Mouse (Mus musculus): Measurements from ENCODE around the gene Adprhl2.

The Adprhl2 gene

DNA sequence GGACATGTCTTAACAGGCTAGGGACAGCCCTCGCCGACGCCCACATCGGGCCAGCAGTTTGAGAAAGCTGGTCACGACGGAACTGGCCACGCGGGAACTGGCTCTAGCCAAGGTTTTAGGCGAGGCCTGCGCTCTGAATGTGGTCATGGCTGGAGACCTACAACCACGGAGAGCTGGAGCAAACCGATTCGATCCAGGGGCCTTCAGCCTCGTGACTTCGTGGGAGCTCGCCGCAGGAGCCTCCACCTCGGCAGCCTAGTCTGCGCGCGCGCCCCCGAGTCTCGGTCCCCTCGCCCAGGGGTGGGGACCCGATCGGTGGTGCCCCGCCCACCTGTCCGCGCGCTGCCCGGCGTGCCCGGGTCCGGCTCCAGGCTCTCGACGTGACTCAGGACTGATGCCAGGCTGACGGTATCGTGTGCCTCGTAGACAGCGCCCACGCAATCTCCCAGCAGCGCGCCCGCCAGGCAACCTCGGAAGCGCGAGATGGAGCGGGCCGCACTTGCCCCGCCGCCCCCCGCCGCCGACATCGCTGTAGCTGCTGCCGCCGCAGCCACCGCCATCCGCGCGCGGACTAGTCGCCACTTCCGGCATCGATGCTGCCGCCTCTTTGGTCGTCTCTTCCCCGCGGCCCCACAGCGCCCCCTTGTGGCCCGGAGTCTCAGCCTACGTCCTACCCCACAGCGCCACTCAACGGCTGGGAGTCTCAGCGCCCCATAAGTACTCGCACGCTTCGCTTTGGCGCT is at the start of gene Adprhl2:
Gene Adprhl2 (minus strand): TSS at position 593 of the 743 bp plus-strand sequence.
- DNase-seq (ENCODE audit: low read depth, low spot score), result peak; percentile 93

DNA sequence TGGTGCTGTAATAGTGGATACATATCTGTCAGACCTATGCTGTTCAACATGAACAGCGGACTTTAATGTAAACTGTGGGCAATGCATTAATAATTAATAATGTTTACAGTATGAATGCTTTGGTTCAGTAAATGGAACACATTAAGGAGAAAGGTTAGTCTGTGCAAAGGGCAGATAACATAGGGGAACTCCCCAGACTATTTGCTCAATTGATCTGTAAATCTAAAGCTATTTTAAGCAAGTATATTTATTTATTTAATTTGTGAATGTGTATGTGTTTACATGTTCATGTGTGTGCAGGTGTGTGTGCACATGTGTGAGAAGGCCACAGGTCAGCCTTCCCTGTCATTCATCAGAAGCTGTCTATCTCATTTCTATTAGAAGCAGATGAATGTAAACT is 38.6 kb upstream of the Adprhl2 start:
- no peak for DNase-seq (ENCODE audit: low read depth, low spot score)

DNA sequence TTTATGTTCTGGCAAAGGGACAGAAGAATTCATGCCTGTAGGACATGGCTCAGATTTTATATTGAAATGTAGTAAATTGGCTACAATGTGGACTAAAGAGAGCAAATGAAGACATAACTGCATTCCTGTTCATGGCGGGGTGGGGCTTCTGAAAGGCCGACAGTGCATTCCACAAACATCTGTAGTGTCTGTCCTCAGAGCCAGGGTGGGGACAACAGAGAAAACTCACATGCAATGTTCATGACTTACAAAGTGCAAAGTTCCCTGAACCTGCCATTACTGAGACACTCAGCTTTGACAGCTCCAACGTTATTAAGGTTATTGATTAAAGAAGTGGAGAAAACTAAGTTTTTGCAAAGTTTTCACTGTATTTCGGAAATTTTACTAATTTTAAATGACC is 21.9 kb upstream of the Adprhl2 start:
- no peak for DNase-seq (ENCODE audit: low read depth, low spot score)

DNA sequence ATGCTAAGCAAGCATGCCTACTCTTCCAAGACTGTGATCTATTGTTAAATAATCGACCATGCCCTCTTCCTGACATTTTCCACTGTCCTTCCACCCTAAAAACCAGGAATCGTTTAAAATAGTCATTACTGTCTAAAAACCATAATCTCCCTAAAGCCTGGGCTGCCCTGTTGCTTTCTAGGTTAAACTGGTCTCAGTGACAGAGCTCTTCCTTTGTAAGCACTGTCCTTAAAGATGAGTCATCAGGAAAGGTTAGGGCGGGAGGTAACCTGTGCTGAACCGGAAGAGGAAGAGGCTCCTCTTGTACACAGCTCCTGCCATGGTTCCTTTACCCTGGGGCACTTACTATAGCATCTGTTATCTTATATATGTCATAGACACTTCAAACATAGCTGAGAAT is 18.0 kb upstream of the Adprhl2 start:
- DNase-seq (ENCODE audit: low read depth, low spot score), result peak; percentile 15

DNA sequence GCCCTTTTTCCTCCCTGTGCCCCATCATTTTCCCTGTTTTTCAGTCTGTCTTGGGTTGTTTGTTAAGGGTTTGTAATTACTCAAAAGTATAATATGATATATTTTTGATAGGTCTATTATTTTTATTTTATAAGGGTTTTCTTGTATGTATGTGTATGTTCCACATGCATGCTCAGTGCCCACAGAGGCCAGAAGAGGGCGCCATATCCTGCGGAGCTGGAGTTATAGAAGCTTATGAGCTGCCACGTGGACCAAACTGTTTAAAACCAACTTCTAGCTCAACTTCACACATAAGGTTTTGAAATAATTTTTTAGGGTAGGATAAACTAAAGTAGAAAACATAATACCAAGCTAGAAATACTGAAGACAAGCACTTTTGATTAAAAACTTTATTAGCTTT is 10.9 kb upstream of the Adprhl2 start:
- no peak for DNase-seq (ENCODE audit: low read depth, low spot score)

DNA sequence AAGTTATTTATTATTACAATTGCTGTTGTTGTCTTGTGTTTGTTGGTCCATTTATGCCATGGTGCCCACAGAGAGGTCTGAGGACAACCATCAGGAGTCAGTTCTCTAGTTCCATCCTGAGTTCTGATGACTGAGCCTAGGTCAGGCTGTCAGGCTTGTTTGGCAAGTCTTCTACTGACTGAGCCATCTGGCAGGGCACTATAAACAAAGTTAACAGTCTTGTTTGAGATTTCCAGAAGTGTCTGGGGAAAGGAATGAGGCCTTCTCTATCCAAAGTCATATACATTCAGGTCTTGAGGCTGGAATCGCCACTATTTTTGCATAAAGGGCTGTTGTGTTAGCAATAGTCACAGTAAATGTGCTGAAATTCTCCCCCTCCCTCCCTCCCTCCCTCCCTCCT is 10.2 kb upstream of the Adprhl2 start:
- no peak for DNase-seq (ENCODE audit: low read depth, low spot score)

DNA sequence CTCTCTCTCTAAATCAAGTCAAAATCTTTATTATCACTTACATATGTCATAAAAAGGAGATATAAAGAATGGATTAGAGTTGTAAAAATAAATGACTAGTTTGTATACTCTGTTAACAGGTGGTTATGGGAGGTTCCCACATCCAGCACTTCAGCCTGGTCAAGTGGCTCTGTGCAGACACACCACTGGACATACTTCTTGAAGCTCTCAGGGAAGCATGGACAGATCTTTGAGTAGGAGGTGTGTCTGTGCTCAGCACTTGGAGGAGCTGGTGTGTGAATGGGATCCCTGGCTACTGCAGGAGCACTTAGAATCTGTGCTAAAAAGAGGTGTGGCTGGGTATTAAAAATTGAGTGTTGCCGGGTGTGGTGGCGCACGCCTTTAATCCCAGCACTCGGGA is 8.8 kb upstream of the Adprhl2 start:
- DNase-seq (ENCODE audit: low read depth, low spot score), result no peak

- no peak for DNase-seq (ENCODE audit: low read depth, low spot score)
Measured at GRCm38 (mm10) chr4:126326036-126326435, 4.5 kb upstream of the Adprhl2 start.

DNA sequence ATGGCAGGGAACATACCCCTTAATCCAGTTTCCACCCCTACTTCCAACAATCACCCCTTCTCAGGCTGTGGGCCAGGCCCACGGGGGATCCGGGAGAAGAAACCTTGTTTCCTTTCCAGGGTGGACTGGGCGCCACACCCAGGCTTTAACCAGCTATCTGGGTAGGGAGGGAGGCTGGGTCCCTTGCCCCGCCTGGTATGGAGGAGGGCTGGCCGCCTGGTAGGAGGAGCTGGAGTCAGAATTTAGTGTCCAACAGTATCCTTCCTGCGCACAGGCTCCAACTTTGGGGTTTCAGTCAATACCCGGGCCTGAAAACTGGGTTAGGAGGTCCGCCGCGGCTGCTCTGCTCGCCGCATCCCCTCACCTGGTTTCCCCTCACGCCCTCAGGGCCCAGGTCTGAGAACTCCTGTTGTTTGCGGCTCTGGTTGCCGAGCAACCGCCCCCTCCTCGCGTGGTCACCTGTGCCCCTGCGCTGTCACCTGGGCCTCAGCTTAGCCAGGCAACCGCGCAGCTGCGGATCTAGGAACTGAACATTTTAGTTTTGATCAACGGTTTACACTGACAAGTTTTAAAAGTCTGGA is 3.9 kb upstream of the Adprhl2 start, which contains the start of gene Tekt2:
Gene Tekt2 (minus strand): TSS at position 408 of the 581 bp plus-strand sequence.
- no peak for DNase-seq (ENCODE audit: low read depth, low spot score)

- no peak for DNase-seq (ENCODE audit: low read depth, low spot score)
Measured at GRCm38 (mm10) chr4:126324861-126325260, 3.4 kb upstream of the Adprhl2 start.

- no peak for DNase-seq (ENCODE audit: low read depth, low spot score)
Measured at GRCm38 (mm10) chr4:126322646-126323045, 1.1 kb upstream of the Adprhl2 start.

DNA sequence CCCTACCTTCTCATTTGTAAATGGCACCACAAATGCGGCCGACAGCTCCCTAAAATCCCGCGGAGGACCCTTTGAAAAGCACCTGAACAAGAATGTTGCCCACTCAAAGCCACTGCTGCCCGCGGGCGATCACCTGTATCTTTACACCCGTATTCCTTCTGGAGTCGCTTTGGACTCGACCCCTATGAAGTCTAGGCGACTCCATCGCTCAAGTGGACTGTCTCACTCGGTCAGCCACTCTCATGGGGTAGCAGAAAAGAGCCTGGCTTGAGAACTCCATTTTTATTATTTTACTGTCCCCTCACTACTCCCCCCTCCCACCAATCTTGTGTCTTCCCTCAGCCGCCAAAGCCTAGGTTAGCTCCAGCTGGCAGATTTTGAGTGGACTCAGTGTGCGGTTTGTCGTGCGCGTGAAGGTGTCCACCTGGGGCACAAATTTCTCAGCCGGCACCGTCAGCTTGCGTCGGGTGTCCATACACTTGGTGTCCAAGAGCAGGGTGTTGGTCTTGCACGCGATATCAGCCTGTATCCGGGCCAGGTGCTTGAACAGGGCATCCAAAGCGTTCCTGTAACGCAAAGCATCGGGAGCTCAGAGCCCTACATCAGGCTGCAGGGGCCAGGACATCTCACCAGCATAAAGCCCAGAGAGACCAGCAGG is 480 bp upstream of the Adprhl2 start:
- DNase-seq (ENCODE audit: low read depth, low spot score), result no peak

DNA sequence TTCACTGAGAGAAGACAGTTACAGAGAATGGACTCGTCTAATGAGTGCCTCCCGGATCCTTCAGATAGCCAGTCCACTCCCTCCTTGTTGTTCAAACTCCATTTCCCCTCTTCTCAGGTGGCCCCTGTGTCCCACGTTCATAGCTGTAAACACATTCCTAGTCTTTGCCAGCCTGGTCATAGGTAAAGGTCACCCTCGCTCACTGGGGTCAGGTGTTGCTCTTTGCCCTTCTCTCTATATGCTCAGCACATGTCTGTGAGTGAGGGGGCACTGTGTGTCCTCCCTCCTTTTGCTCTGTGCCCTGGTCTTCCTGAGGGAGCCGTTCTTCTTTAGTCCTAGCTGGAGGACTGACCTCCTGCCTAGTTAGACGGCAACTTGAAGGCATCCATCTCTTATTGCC is 1.7 kb downstream of the Adprhl2 start:
- no peak for DNase-seq (ENCODE audit: low read depth, low spot score)

GRCm38 (mm10) chr4:126316443-126317040 is 5.0 kb downstream of the Adprhl2 start:
- DNase-seq (ENCODE audit: low read depth, low spot score), result no peak

DNA sequence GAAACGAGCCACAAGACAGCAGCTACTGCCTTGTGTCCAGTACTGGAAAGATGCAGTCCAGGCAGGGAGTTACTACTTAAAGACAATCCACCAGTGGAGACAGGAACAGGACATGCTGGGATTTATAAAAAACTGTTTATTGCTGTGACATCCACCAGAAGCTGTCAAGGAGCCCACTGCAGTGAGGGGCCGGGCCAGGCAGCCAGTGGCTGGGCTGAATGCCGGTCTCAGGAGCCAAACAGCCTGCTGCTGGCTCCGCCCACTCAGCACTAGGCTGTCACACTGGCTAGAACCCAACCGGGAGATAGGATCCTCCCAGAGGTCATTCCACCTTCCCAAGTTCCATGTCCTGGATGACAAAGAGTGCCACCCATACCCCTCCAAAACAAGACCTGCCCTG is 5.6 kb downstream of the Adprhl2 start:
- DNase-seq (ENCODE audit: low read depth, low spot score), result no peak

- no peak for DNase-seq (ENCODE audit: low read depth, low spot score)
Measured at GRCm38 (mm10) chr4:126314393-126314792, 7.1 kb downstream of the Adprhl2 start.

- DNase-seq (ENCODE audit: low read depth, low spot score), result no peak
Measured at GRCm38 (mm10) chr4:126313202-126313601, 8.3 kb downstream of the Adprhl2 start.

GRCm38 (mm10) chr4:126311566-126312200 is 9.8 kb downstream of the Adprhl2 start:
- DNase-seq (ENCODE audit: low read depth, low spot score), result no peak

DNA sequence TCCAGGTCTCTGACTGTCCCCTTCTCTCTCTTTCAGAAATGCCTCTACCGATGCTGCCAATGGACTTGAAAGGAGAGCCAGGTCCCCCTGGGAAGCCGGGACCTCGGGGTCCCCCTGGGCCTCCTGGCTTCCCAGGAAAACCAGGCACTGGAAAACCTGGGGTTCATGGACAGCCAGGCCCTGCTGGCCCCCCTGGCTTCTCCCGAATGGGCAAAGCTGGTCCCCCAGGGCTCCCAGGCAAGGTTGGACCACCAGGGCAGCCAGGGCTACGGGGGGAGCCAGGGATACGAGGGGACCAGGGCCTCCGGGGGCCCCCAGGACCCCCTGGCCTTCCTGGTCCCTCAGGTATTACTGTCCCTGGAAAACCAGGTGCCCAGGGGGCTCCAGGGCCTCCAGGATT is 11.2 kb downstream of the Adprhl2 start:
- no peak for DNase-seq (ENCODE audit: low read depth, low spot score)

GRCm38 (mm10) chr4:126309922-126310309 is 11.6 kb downstream of the Adprhl2 start:
- DNase-seq (ENCODE audit: low read depth, low spot score), result peak; percentile 51

DNA sequence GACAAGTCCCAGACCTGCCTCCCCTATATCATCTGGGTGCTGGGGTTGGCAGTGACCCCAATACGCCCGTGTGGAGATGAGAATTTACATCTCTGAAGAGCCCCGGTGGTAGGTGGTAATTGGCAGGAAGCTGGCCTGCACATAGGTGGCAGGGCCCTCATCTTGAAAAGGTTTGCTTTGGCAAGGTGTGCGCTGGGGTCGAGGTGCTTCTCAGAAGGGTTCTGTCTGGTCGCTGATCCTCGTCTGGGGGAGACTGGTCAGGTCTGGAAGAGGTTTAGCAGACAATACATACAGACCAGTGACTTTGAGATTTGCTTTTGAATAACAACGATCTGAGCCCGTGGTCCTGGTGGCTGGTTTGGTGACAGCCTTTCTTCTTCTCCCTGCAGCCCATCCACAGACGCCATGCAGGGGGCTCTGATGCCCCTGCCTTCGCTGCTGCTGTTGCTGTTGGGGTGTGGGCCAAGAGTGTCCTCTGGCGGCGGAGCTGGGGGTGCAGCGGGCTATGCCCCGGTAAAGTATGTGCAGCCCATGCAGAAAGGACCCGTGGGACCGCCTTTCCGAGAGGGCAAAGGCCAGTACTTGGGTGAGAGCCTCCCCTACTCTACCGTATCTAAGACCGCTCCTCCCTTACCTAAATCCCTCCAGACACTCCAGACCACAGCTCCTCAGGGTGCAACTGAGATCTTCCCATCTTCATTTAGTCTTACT is 12.1 kb downstream of the Adprhl2 start:
- no peak for DNase-seq (ENCODE audit: low read depth, low spot score)

Data from retina, adult 2 months (tissue).